10 mouse cellular contexts compared by ENCODE assay signal in the genomic region with DNA sequence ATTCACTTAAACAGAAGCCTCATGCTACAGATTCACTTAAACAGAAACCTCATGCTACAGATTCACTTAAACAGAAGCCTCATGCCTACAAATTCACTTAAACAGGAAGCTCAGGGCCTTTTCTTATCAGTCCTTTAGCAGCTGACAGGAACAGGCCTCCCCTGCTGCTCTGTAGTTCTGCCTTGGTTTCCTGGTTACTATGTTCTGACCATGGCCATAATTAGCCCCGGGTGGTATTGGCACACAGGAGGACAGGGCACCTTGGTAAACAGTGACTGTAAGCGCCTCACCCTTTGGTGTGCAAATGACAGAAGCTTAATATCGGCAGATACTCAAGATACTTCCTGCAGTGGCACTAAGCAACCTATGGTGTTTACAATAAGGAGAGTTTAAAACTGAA. TPM values are rescaled to one million over a fixed set of nuclear protein-coding genes. Genes with fewer than 3 reads are reported as not detected.
DNase-seq lines count a peak whose midpoint lies in the region; ATAC-seq and TF ChIP-seq lines count a peak whose summit lies in the region.
"Had no signal": no experiment of that assay in that cellular context is flagged by ENCODE, and none has a peak within 500 bp of the region (broad histone marks: within the 10 kb centered on the region; RNA-seq: fewer than 3 reads in every experiment).

No protein-coding gene starts in this region.

- no peaks in the 10 kb centered on the region for H3K9me3 ChIP-seq in liver, embryonic 11.5 days (ENCODE audit: control insufficient read depth, low read length)
- H3K9me3 ChIP-seq in forebrain, embryonic 10.5 days: peaks cover 6% of the 10 kb centered on the region
- no peaks in the 10 kb centered on the region for H3K9me3 ChIP-seq in midbrain, postnatal 0 days (ENCODE audit: low read length)
- H3K9me3 ChIP-seq: limb, embryonic 15.5 days; neural tube, embryonic 13.5 days had no signal

- no peak for TF ChIP-seq CTCF in spleen, adult 2 months (IDR thresholded peaks at IDR 0.05; ENCODE audit: extremely low read depth, insufficient read depth, insufficient read length, insufficient replicate concordance)
- no peak for TF ChIP-seq CTCF in midbrain, postnatal 0 days (IDR thresholded peaks at IDR 0.05)

- no peak overlapping the region for H3K9ac ChIP-seq in liver, embryonic 11.5 days (ENCODE audit: low read depth, low read length)
- H3K9ac ChIP-seq in midbrain, postnatal 0 days (replicated peaks; ENCODE audit: low read length, poor library complexity, severe bottlenecking): no peak overlapping the region
- H3K9ac ChIP-seq: limb, embryonic 15.5 days; neural tube, embryonic 13.5 days had no signal

- peaks cover 15% of the 10 kb centered on the region for H3K4me1 ChIP-seq in spleen, adult 2 months (ENCODE audit: control insufficient read depth, insufficient read depth, insufficient read length)
- peaks cover 12% of the 10 kb centered on the region; the same call in 1 of the 2 replicates for H3K4me1 ChIP-seq in liver, embryonic 11.5 days (replicated peaks; ENCODE audit: control insufficient read depth, insufficient read depth, low read length)
- peaks cover 28% of the 10 kb centered on the region for H3K4me1 ChIP-seq in forebrain, embryonic 10.5 days
- H3K4me1 ChIP-seq in midbrain, postnatal 0 days (ENCODE audit: insufficient read depth, low read length): no peaks in the 10 kb centered on the region

- H3K4me2 ChIP-seq in liver, embryonic 11.5 days: no peak overlapping the region
- H3K4me2 ChIP-seq in midbrain, postnatal 0 days (ENCODE audit: low read depth, low read length, poor library complexity, severe bottlenecking): no peak overlapping the region
- H3K4me2 ChIP-seq: limb, embryonic 15.5 days; neural tube, embryonic 13.5 days had no signal

- no peaks in the 10 kb centered on the region for H3K27me3 ChIP-seq in spleen, adult 2 months (ENCODE audit: control insufficient read depth, insufficient read depth, low read length)
- H3K27me3 ChIP-seq in liver, embryonic 11.5 days (replicated peaks; ENCODE audit: control insufficient read depth, insufficient read depth, low read length): no peaks in the 10 kb centered on the region
- H3K27me3 ChIP-seq in forebrain, embryonic 10.5 days (ENCODE audit: poor library complexity, severe bottlenecking): no peaks in the 10 kb centered on the region
- no peaks in the 10 kb centered on the region for H3K27me3 ChIP-seq in midbrain, postnatal 0 days (ENCODE audit: insufficient read depth, low read length)
- H3K27me3 ChIP-seq: limb, embryonic 15.5 days; neural tube, embryonic 13.5 days had no signal

- DNase-seq in spleen, adult 2 months (ENCODE audit: low read depth in 1 of 2, low spot score in 2 of 2): no peak
- no peak for DNase-seq in spleen, adult 18-20 months
- DNase-seq in liver, embryonic 11.5 days (ENCODE audit: low spot score): peak; percentile 39
- no peak for DNase-seq in layer of hippocampus, adult 9-11 months
- no peak for DNase-seq in forebrain, embryonic 10.5 days (ENCODE audit: extremely low spot score, low spot score)
- no peak for DNase-seq in midbrain, postnatal 0 days (ENCODE audit: low spot score)
- DNase-seq: cerebellum, postnatal 36 days had no signal

- 25% methylated on average over 3 of the region's 3 CpGs for WGBS in spleen, adult 2 months
- 29% methylated on average over 3 of the region's 3 CpGs for WGBS in liver, embryonic 11.5 days
- WGBS in forebrain, embryonic 10.5 days: 85% methylated on average over 3 of the region's 3 CpGs
- WGBS in midbrain, postnatal 0 days: 62% methylated on average over 3 of the region's 3 CpGs

- ATAC-seq in common myeloid progenitor, adult 5-6 weeks (replicated peaks; ENCODE audit: low read depth, poor library complexity, severe bottlenecking): peak; percentile 89
- no peak for ATAC-seq in liver, embryonic 11.5 days (replicated peaks; ENCODE audit: low FRiP score)
- no peak for ATAC-seq in midbrain, postnatal 0 days (ENCODE audit: low FRiP score)

- no peak for TF ChIP-seq POLR2A in spleen, adult 2 months (IDR thresholded peaks at IDR 0.05; ENCODE audit: low read depth, low read length)

- no peaks in the 10 kb centered on the region; the same call in 1 of the 2 replicates for H3K36me3 ChIP-seq in spleen, adult 2 months (ENCODE audit: control insufficient read depth, insufficient read depth, low read length)
- H3K36me3 ChIP-seq in liver, embryonic 11.5 days (ENCODE audit: control insufficient read depth, insufficient read depth, low read length): no peaks in the 10 kb centered on the region
- H3K36me3 ChIP-seq in forebrain, embryonic 10.5 days (replicated peaks): peaks cover 8% of the 10 kb centered on the region; the same call in 1 of the 2 replicates
- H3K36me3 ChIP-seq in midbrain, postnatal 0 days (ENCODE audit: insufficient read depth, low read length): no peaks in the 10 kb centered on the region
- H3K36me3 ChIP-seq: limb, embryonic 15.5 days; neural tube, embryonic 13.5 days had no signal

- no peak overlapping the region for H3K4me3 ChIP-seq in spleen, adult 2 months (ENCODE audit: extremely low read depth, insufficient read depth, insufficient read length)
- H3K4me3 ChIP-seq in liver, embryonic 11.5 days (ENCODE audit: low read depth, low read length): no peak overlapping the region
- no peak overlapping the region for H3K4me3 ChIP-seq in forebrain, embryonic 10.5 days
- H3K4me3 ChIP-seq in midbrain, postnatal 0 days (ENCODE audit: low read depth, low read length): no peak overlapping the region
- H3K4me3 ChIP-seq: limb, embryonic 15.5 days; neural tube, embryonic 13.5 days had no signal

- H3K27ac ChIP-seq in spleen, adult 2 months (ENCODE audit: insufficient read depth, low read length): peak overlapping the region; percentile 83
- 0 out of 2 replicates have a peak overlapping the region, but pooled peaks have one; percentile 25 for H3K27ac ChIP-seq in liver, embryonic 11.5 days (ENCODE audit: low read depth, low read length)
- no peak overlapping the region for H3K27ac ChIP-seq in forebrain, embryonic 10.5 days
- no peak overlapping the region for H3K27ac ChIP-seq in midbrain, postnatal 0 days (ENCODE audit: low read depth, low read length)
- H3K27ac ChIP-seq: limb, embryonic 15.5 days; neural tube, embryonic 13.5 days had no signal

RNA-seq across cellular contexts. Expression of a gene that starts 48.9 kb away (rescaled TPM):
- 3.8 and 4.3 TPM in 2 replicates for polyA plus RNA-seq in spleen, adult 2 months (2012; rRNA removed)
- 64.8 and 66.7 TPM in 2 replicates for total RNA-seq in common myeloid progenitor, adult 5-6 weeks (2017)
- 35.4 and 36.6 TPM in 2 replicates for polyA plus RNA-seq in liver, embryonic 11.5 days (2014; fragmentation: Nextera tagmentation; extraction: Ambion mirVana)
- polyA plus RNA-seq in forebrain, embryonic 10.5 days (2016; fragmentation: Nextera tagmentation; extraction: Ambion mirVana): 79.5 and 82.0 TPM in 2 replicates
- 26.3 and 30.5 TPM in 2 replicates for total RNA-seq in midbrain, postnatal 0 days (2014; rRNA removed)
- 56.6 and 60.8 TPM in 2 replicates for polyA plus RNA-seq in midbrain, postnatal 0 days (2015; fragmentation: Nextera tagmentation; extraction: Ambion mirVana)

RNA-seq across cellular contexts. Expression of a gene that starts 49.1 kb away (rescaled TPM):
- 12.4 and 18.5 TPM in 2 replicates for polyA plus RNA-seq in spleen, adult 2 months (2012; rRNA removed)
- 47.5 and 60.2 TPM in 2 replicates for total RNA-seq in common myeloid progenitor, adult 5-6 weeks (2017)
- polyA plus RNA-seq in liver, embryonic 11.5 days (2014; fragmentation: Nextera tagmentation; extraction: Ambion mirVana): 17.7 and 18.3 TPM in 2 replicates
- 30.1 and 30.8 TPM in 2 replicates for polyA plus RNA-seq in forebrain, embryonic 10.5 days (2016; fragmentation: Nextera tagmentation; extraction: Ambion mirVana)
- 63.4 and 64.0 TPM in 2 replicates for total RNA-seq in midbrain, postnatal 0 days (2014; rRNA removed)
- polyA plus RNA-seq in midbrain, postnatal 0 days (2015; fragmentation: Nextera tagmentation; extraction: Ambion mirVana): 44.4 and 49.0 TPM in 2 replicates

Comparison
In these comparisons a context has a peak if more than half of its experiments do, and no peak if none do; other contexts are left out.
1. H3K27ac ChIP-seq: peak in spleen, adult 2 months (single experiment) and liver, embryonic 11.5 days (single experiment); none in forebrain, embryonic 10.5 days (single experiment) and midbrain, postnatal 0 days (single experiment).